ENCODE assay signal across 13 mouse cellular contexts in the genomic region with DNA sequence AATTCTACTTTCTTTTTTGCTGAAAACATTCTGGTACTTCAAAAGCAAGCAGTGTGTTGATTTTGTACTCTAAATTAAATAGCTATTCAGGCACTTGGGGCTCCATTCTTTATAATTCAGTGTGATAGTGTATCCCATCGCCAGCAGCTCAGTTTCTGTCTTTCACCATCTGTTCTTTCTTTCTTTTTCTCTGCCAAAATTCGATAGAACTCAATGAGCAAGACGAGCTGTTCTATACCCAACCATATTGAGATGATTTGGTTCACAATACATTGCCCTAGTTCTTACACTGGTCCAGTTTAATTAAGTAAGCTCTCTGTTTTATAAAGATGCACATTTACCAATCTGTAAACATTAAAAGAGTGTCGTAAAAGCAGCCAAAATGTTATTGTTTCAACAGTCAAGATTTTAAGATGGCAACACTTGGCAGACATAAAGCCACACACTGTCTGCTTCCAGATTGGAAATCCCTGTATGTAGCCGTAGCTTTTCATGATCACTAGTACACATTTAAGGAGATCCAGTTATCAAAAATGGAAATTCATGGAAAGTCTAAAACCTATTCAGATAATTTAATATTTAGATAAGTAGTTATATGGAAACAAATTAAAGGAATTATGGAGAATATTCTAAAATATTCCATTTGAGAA.
DNase-seq lines count a peak whose midpoint lies in the region; ATAC-seq and TF ChIP-seq lines count a peak whose summit lies in the region.
"Had no signal": no experiment of that assay in that cellular context is flagged by ENCODE, and none has a peak within 500 bp of the region (broad histone marks: within the 10 kb centered on the region; RNA-seq: fewer than 3 reads in every experiment).

No protein-coding gene starts in this region.

- 42% methylated on average over 5 of the region's 5 CpGs for WGBS in hindbrain, postnatal 0 days
- 63% methylated on average over 5 of the region's 5 CpGs for WGBS in hindbrain, embryonic 13.5 days

- H3K36me3 ChIP-seq in hindbrain, postnatal 0 days (ENCODE audit: insufficient read depth, low read length): no peaks in the 10 kb centered on the region
- no peaks in the 10 kb centered on the region for H3K36me3 ChIP-seq in hindbrain, embryonic 13.5 days
- H3K36me3 ChIP-seq: heart, embryonic 10.5 days; limb, embryonic 15.5 days had no signal

- no peaks in the 10 kb centered on the region for H3K4me1 ChIP-seq in hindbrain, postnatal 0 days (ENCODE audit: insufficient read depth, low read length)
- H3K4me1 ChIP-seq in hindbrain, embryonic 13.5 days (replicated peaks): no peaks in the 10 kb centered on the region
- H3K4me1 ChIP-seq: heart, embryonic 10.5 days; limb, embryonic 15.5 days had no signal

- no peaks in the 10 kb centered on the region for H3K27me3 ChIP-seq in hindbrain, postnatal 0 days (ENCODE audit: insufficient read depth, low read length)
- no peaks in the 10 kb centered on the region for H3K27me3 ChIP-seq in hindbrain, embryonic 13.5 days
- H3K27me3 ChIP-seq: limb, embryonic 15.5 days had no signal

- DNase-seq in cerebellum, postnatal 14 days: peak; percentile 5 to 45
- no peak for DNase-seq in cerebellum, adult 8-10 months
- DNase-seq in hindbrain, postnatal 0 days (ENCODE audit: low spot score): peak; percentile 27
- DNase-seq in right cerebral cortex, adult 18-20 months: peak; percentile 14
- no peak for DNase-seq in right cerebral cortex, postnatal 25 days
- DNase-seq in heart, postnatal 4 days: no peak
- DNase-seq: adrenal gland, adult 8-10 months; heart, postnatal 10 days; thymus, postnatal 36 days had no signal

- no peaks in the 10 kb centered on the region for H3K9me3 ChIP-seq in hindbrain, postnatal 0 days (ENCODE audit: low read length)
- H3K9me3 ChIP-seq in hindbrain, embryonic 13.5 days: no peaks in the 10 kb centered on the region
- H3K9me3 ChIP-seq: heart, embryonic 10.5 days; limb, embryonic 15.5 days had no signal

- H3K27ac ChIP-seq in hindbrain, postnatal 0 days: peak overlapping the region; percentile 37
- no peak overlapping the region for H3K27ac ChIP-seq in hindbrain, embryonic 13.5 days
- H3K27ac ChIP-seq: heart, embryonic 10.5 days; limb, embryonic 15.5 days; stomach, postnatal 0 days had no signal

- no peak for TF ChIP-seq CTCF in hindbrain, postnatal 0 days (IDR thresholded peaks at IDR 0.05; ENCODE audit: low read depth)

- no peak overlapping the region for H3K9ac ChIP-seq in hindbrain, postnatal 0 days (replicated peaks; ENCODE audit: low read length)
- H3K9ac ChIP-seq in hindbrain, embryonic 13.5 days: no peak overlapping the region
- H3K9ac ChIP-seq: limb, embryonic 15.5 days had no signal

- no peak overlapping the region for H3K4me2 ChIP-seq in hindbrain, postnatal 0 days (ENCODE audit: low read depth, low read length)
- no peak overlapping the region for H3K4me2 ChIP-seq in hindbrain, embryonic 13.5 days
- H3K4me2 ChIP-seq: limb, embryonic 15.5 days had no signal

- no peak overlapping the region for H3K4me3 ChIP-seq in hindbrain, postnatal 0 days (ENCODE audit: low read length)
- H3K4me3 ChIP-seq in hindbrain, embryonic 13.5 days: no peak overlapping the region
- H3K4me3 ChIP-seq: heart, embryonic 10.5 days; limb, embryonic 15.5 days had no signal

- peak; percentile 55; the same call in 1 of the 2 replicates for ATAC-seq in hindbrain, postnatal 0 days
- ATAC-seq in hindbrain, embryonic 13.5 days (ENCODE audit: low FRiP score): no peak

Comparison
In these comparisons a context has a peak if more than half of its experiments do, and no peak if none do; other contexts are left out.
1. DNase-seq: peak in cerebellum, postnatal 14 days (2 of 2), hindbrain, postnatal 0 days (single experiment) and right cerebral cortex, adult 18-20 months (single experiment); none in cerebellum, adult 8-10 months (single experiment), right cerebral cortex, postnatal 25 days (single experiment) and heart, postnatal 4 days (single experiment).